Comparison of ENCODE assay signal across 10 mouse cellular contexts in genomic region chr16:91378991-91379390, GRCm38 (mm10). TPM values are rescaled to one million over a fixed set of nuclear protein-coding genes. Genes with fewer than 3 reads are reported as not detected.
DNase-seq lines count a peak whose midpoint lies in the region; ATAC-seq and TF ChIP-seq lines count a peak whose summit lies in the region.
"Had no signal": no experiment of that assay in that cellular context is flagged by ENCODE, and none has a peak within 500 bp of the region (broad histone marks: within the 10 kb centered on the region; RNA-seq: fewer than 3 reads in every experiment).

No protein-coding gene starts in this region.

- 18% methylated on average over 9 of the region's 9 CpGs for WGBS in heart, embryonic 13.5 days
- WGBS in hindbrain, embryonic 12.5 days = 27% methylated on average over 9 of the region's 9 CpGs
- WGBS in midbrain, embryonic 13.5 days = 25% methylated on average over 9 of the region's 9 CpGs

- ATAC-seq in heart, embryonic 13.5 days (ENCODE audit: extremely low read depth, insufficient number of reproducible peaks, low FRiP score, low TSS enrichment) = no peak
- ATAC-seq in hindbrain, embryonic 12.5 days (ENCODE audit: low FRiP score) = peak; percentile 56; the same call in 1 of the 2 replicates
- peak; percentile 55 for ATAC-seq in midbrain, embryonic 13.5 days
- ATAC-seq in granulocyte monocyte progenitor cell, adult 5-6 weeks (replicated peaks; ENCODE audit: poor library complexity, severe bottlenecking) = no peak

- H3K4me1 ChIP-seq in heart, embryonic 13.5 days = peaks cover 43% of the 10 kb centered on the region
- H3K4me1 ChIP-seq in hindbrain, embryonic 12.5 days = peaks cover 9% of the 10 kb centered on the region
- H3K4me1 ChIP-seq in midbrain, embryonic 13.5 days (replicated peaks) = peaks cover 8% of the 10 kb centered on the region

- H3K4me3 ChIP-seq in heart, embryonic 13.5 days = peak overlapping the region; percentile 18; the same call in 1 of the 2 replicates
- H3K4me3 ChIP-seq in hindbrain, embryonic 12.5 days = no peak overlapping the region
- no peak overlapping the region for H3K4me3 ChIP-seq in midbrain, embryonic 13.5 days (replicated peaks)

- no peak for TF ChIP-seq POLR2A in brain, embryonic 14.5 days (IDR thresholded peaks at IDR 0.05; ENCODE audit: borderline replicate concordance, extremely low read depth, insufficient read depth, insufficient read length, poor library complexity, severe bottlenecking)

- no peak for TF ChIP-seq CTCF in brain, embryonic 14.5 days (IDR thresholded peaks at IDR 0.05; ENCODE audit: borderline replicate concordance, extremely low read depth, insufficient read depth, insufficient read length)

- no peaks in the 10 kb centered on the region for H3K27me3 ChIP-seq in heart, embryonic 13.5 days (replicated peaks)
- H3K27me3 ChIP-seq in hindbrain, embryonic 12.5 days = no peaks in the 10 kb centered on the region
- H3K27me3 ChIP-seq in midbrain, embryonic 13.5 days = no peaks in the 10 kb centered on the region

- peak overlapping the region; percentile 74 for H3K27ac ChIP-seq in heart, embryonic 13.5 days (replicated peaks)
- H3K27ac ChIP-seq in hindbrain, embryonic 12.5 days = peak overlapping the region; percentile 62
- H3K27ac ChIP-seq in midbrain, embryonic 13.5 days = peak overlapping the region; percentile 42; the same call in 1 of the 2 replicates

- H3K36me3 ChIP-seq in heart, embryonic 13.5 days = peaks cover 34% of the 10 kb centered on the region
- peaks cover under 1% of the 10 kb centered on the region; the same call in 1 of the 2 replicates for H3K36me3 ChIP-seq in hindbrain, embryonic 12.5 days
- 0 out of 2 replicates have a peak, but pooled peaks cover 3% of the 10 kb centered on the region for H3K36me3 ChIP-seq in midbrain, embryonic 13.5 days

- DNase-seq in heart, postnatal 4 days = no peak
- DNase-seq in brain, embryonic 14.5 days (ENCODE audit: low read depth) = peak; percentile 63
- no peak for DNase-seq in layer of hippocampus, adult 18-20 months (ENCODE audit: low spot score in 2 of 2)
- DNase-seq in right cerebral cortex, adult 2 months (ENCODE audit: low spot score in 2 of 2) = no peak
- DNase-seq: cerebellum, adult 9-11 months had no signal

- H3K9ac ChIP-seq in heart, embryonic 13.5 days = peak overlapping the region; percentile 66
- 0 out of 2 replicates have a peak overlapping the region, but pooled peaks have one; percentile 13 for H3K9ac ChIP-seq in hindbrain, embryonic 12.5 days
- H3K9ac ChIP-seq in midbrain, embryonic 13.5 days (replicated peaks) = no peak overlapping the region

- H3K9me3 ChIP-seq in heart, embryonic 13.5 days = no peaks in the 10 kb centered on the region
- H3K9me3 ChIP-seq in hindbrain, embryonic 12.5 days (replicated peaks) = no peaks in the 10 kb centered on the region
- no peaks in the 10 kb centered on the region for H3K9me3 ChIP-seq in midbrain, embryonic 13.5 days

- peak overlapping the region; percentile 60 for H3K4me2 ChIP-seq in heart, embryonic 13.5 days
- H3K4me2 ChIP-seq in hindbrain, embryonic 12.5 days (replicated peaks) = 0 out of 2 replicates have a peak overlapping the region, but pooled peaks have one; percentile 15
- no peak overlapping the region for H3K4me2 ChIP-seq in midbrain, embryonic 13.5 days (replicated peaks)

RNA-seq across cellular contexts. Expression of gene Ifnar2, which starts 6.4 kb away (rescaled TPM):
- polyA plus RNA-seq in heart, embryonic 13.5 days (2015; fragmentation: Nextera tagmentation; extraction: Ambion mirVana) = 51.2 and 56.5 TPM in 2 replicates
- total RNA-seq in heart, postnatal 4 days (2021) = 10 to 100 TPM; 29.9 to 33.8 TPM
- polyA plus RNA-seq in brain, embryonic 14.5 days (2012; rRNA removed) = 20.5 and 24.1 TPM in 2 replicates
- polyA plus RNA-seq in hindbrain, embryonic 12.5 days (2016; fragmentation: Nextera tagmentation; extraction: Ambion mirVana) = 34.0 and 34.1 TPM in 2 replicates
- polyA plus RNA-seq in midbrain, embryonic 13.5 days (2015; fragmentation: Nextera tagmentation; extraction: Ambion mirVana) = 28.3 and 31.6 TPM in 2 replicates
- 130 and 164 TPM in 2 replicates for total RNA-seq in granulocyte monocyte progenitor cell, adult 5-6 weeks (2014; fragmentation: Nextera tagmentation)
- total RNA-seq in granulocyte monocyte progenitor cell, adult 5-6 weeks (2017) = 115 and 139 TPM in 2 replicates
- total RNA-seq in layer of hippocampus, adult 18-20 months (2021) = 10 to 100 TPM; 22.8 to 25.9 TPM

RNA-seq across cellular contexts. Expression of gene Gm21970, which starts 12.5 kb away (rescaled TPM):
- not detected in 2 replicates for polyA plus RNA-seq in heart, embryonic 13.5 days (2015; fragmentation: Nextera tagmentation; extraction: Ambion mirVana)
- not detected for total RNA-seq in heart, postnatal 4 days (2021)
- 0.11 TPM in 1 of 2 replicates, not detected in the other for polyA plus RNA-seq in brain, embryonic 14.5 days (2012; rRNA removed)
- polyA plus RNA-seq in hindbrain, embryonic 12.5 days (2016; fragmentation: Nextera tagmentation; extraction: Ambion mirVana) = not detected in 2 replicates
- not detected in 2 replicates for polyA plus RNA-seq in midbrain, embryonic 13.5 days (2015; fragmentation: Nextera tagmentation; extraction: Ambion mirVana)
- not detected in 2 replicates for total RNA-seq in granulocyte monocyte progenitor cell, adult 5-6 weeks (2014; fragmentation: Nextera tagmentation)
- total RNA-seq in granulocyte monocyte progenitor cell, adult 5-6 weeks (2017) = not detected in 2 replicates
- not detected for total RNA-seq in layer of hippocampus, adult 18-20 months (2021)
- total RNA-seq: layer of hippocampus, postnatal 14 days had no signal

RNA-seq across cellular contexts. Expression of gene Il10rb, which starts 27.0 kb away (rescaled TPM):
- polyA plus RNA-seq in heart, embryonic 13.5 days (2015; fragmentation: Nextera tagmentation; extraction: Ambion mirVana) = 44.8 and 48.9 TPM in 2 replicates
- 10 to 100 TPM; 66.2 to 67.4 TPM for total RNA-seq in heart, postnatal 4 days (2021)
- 6.1 and 7.0 TPM in 2 replicates for polyA plus RNA-seq in brain, embryonic 14.5 days (2012; rRNA removed)
- 8.5 and 10.1 TPM in 2 replicates for polyA plus RNA-seq in hindbrain, embryonic 12.5 days (2016; fragmentation: Nextera tagmentation; extraction: Ambion mirVana)
- 7.1 and 7.6 TPM in 2 replicates for polyA plus RNA-seq in midbrain, embryonic 13.5 days (2015; fragmentation: Nextera tagmentation; extraction: Ambion mirVana)
- total RNA-seq in granulocyte monocyte progenitor cell, adult 5-6 weeks (2014; fragmentation: Nextera tagmentation) = 36.6 and 48.8 TPM in 2 replicates
- 41.3 and 45.8 TPM in 2 replicates for total RNA-seq in granulocyte monocyte progenitor cell, adult 5-6 weeks (2017)
- 1 to 10 TPM; 7.8 to 9.5 TPM for total RNA-seq in layer of hippocampus, adult 18-20 months (2021)

Comparison
In these comparisons a context has a peak if more than half of its experiments do, and no peak if none do; other contexts are left out.
1. ATAC-seq: peak in hindbrain, embryonic 12.5 days (single experiment) and midbrain, embryonic 13.5 days (single experiment); none in heart, embryonic 13.5 days (single experiment) and granulocyte monocyte progenitor cell, adult 5-6 weeks (single experiment).
2. Peak in every context shown above with its lines, with median percentiles within 50 percentile points of each other: H3K27ac ChIP-seq.